Mouse (Mus musculus) brain, embryonic 14.5 days (tissue): ENCODE data around the gene Golga1.
"Not testable (repeated sequence)": the region's sequence is repeated elsewhere in the genome, so short reads cannot be mapped to it uniquely, and the experiment has no call there.

ENCODE experiments used
- CTCF ChIP-seq: fragments of 200-500 bp; IDR thresholded peaks from 2 replicates; pipeline ENCODE4 v1.5.1; 2012; ENCODE audit warnings: inconsistent platforms, mild to moderate bottlenecking, moderate library complexity, borderline replicate concordance; ENCODE audit not compliant: insufficient read depth, insufficient read length; ENCODE audit errors: extremely low read depth
- POLR2A ChIP-seq: fragments of 200-500 bp; IDR thresholded peaks from 2 replicates; pipeline ENCODE4 v1.6.1; 2012; ENCODE audit warnings: mild to moderate bottlenecking, inconsistent platforms, borderline replicate concordance; ENCODE audit not compliant: poor library complexity, insufficient read depth, insufficient read length, severe bottlenecking; ENCODE audit errors: extremely low read depth

- not testable (repeated sequence) for TF ChIP-seq POLR2A, CTCF
These were observed 34.6 kb upstream of the Golga1 start for GRCm38 (mm10) chr2:39099951-39100350.
